Mouse (Mus musculus) lung, postnatal 10 days (tissue): ENCODE data around the gene Sh2b2.
"Not testable (repeated sequence)": the region's sequence is repeated elsewhere in the genome, so short reads cannot be mapped to it uniquely, and the experiment has no call there.

Source experiments
- DNase-seq: peaks from one replicate; pipeline ENCODE4 v3.0.0; 2021

Sh2b2 gene

GRCm38 (mm10) chr5:136237607-136238006 is 8.7 kb downstream of the Sh2b2 start:
- DNase-seq: no peak

GRCm38 (mm10) chr5:136236611-136237010 is 9.7 kb downstream of the Sh2b2 start:
- no peak for DNase-seq

- DNase-seq: no peak
Measured at GRCm38 (mm10) chr5:136230348-136231035, 15.9 kb downstream of the Sh2b2 start.

DNA sequence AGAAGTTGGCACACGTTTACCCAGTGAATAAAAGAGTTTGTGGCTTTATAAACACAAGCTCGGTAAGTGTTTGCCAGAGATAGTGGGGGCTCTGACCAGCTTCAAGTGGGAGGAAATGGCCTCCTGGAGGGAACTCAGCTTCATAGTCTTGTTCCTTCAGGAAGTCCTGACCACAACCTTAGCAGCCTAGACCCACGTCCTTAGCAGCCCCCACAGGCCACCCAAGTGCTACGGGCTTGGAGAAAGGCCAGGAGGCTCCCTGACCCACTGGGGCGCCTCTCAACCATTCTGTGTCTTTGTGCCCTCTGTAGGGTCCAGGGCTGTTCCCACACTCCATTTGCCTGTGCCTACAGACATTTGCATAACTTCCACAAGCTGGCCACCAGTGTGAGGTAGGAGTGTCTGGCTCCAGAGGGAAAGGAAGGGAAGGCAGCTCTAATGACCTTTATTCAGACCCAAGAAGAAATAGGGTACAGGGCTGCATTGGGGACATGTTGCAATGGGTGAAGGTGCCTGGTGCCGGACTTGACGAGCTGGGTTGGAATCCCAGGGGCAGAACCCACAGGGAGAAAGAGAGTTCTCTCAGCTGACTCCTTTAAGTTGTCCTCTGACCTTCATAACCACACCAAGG is 20.0 kb downstream of the Sh2b2 start:
- DNase-seq: no peak

GRCm38 (mm10) chr5:136218585-136218984 is 27.8 kb downstream of the Sh2b2 start:
- no peak for DNase-seq

DNA sequence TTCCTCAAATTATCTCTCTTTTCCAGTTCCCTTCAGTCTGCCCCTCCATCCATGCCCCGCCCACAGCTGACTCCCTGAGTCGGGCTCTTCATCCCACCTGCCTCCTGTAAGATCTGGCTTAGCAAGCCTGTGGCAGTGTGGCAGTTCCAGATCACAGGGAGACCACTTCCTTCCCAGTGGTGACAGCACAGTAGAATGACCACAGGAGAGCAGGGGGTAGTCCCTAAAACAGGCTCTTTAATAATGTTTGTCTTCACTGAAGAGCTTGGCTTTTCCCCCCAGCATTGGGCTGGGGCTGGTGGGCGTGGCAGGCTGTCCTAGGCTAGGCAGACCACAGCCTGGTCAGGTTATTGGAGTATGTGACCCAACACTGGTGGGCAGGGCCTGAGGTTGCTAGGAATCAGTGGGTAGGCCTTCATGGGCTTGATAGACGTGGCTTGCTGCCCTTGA is 28.4 kb downstream of the Sh2b2 start:
- no peak for DNase-seq

- DNase-seq: no peak
Measured at GRCm38 (mm10) chr5:136217004-136217665, 29.2 kb downstream of the Sh2b2 start.

GRCm38 (mm10) chr5:136215958-136216357 is 30.4 kb downstream of the Sh2b2 start:
- DNase-seq: peak; percentile 36

DNA sequence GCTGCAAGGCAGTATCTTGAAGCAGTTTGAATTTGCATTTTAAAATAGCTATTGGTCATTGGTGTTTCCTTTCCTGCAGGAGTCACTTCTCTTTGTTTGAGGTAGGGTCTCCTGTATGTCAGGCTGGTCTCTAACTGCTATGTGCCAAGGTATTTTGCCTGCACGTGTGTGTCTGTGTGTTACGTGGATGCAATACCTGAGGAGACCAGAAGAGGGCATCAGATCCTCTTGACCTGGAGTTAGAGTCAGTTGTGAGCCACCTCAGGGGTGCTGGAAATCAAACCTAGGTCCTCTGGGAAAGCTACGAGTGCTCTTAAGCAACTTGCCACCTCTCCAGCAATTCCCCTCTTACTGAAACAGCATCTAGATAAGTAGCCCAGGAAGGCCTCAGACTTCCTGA is 31.1 kb downstream of the Sh2b2 start:
- DNase-seq: no peak

DNA sequence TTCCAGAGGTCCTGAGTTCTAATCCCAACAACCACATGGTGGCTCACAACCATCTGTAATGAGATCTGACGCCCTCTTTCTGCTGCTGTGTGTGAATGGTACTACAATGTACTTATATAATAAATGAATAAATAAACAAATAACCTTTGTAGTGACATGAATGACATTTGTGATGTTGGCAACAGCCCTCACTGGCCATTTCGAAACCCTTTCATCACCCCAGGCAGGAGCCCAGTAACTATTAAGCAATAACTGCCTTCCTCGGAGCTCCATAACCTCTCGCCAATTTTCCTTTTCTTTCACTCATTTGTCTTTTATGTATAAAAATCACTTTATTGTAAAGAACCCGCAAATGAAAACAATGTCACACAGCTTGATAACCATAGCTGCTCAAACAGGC is 32.6 kb downstream of the Sh2b2 start:
- DNase-seq: no peak

GRCm38 (mm10) chr5:136212716-136213115 is 33.6 kb downstream of the Sh2b2 start:
- no peak for DNase-seq

GRCm38 (mm10) chr5:136211341-136212102 is 34.8 kb downstream of the Sh2b2 start:
- DNase-seq: not testable (repeated sequence)

- no peak for DNase-seq
Measured at GRCm38 (mm10) chr5:136210549-136210948, 35.8 kb downstream of the Sh2b2 start.

GRCm38 (mm10) chr5:136201832-136202231 is 44.5 kb downstream of the Sh2b2 start:
- DNase-seq: peak; percentile 82

- no peak for DNase-seq
Measured at GRCm38 (mm10) chr5:136199526-136199925, 46.8 kb downstream of the Sh2b2 start.

DNA sequence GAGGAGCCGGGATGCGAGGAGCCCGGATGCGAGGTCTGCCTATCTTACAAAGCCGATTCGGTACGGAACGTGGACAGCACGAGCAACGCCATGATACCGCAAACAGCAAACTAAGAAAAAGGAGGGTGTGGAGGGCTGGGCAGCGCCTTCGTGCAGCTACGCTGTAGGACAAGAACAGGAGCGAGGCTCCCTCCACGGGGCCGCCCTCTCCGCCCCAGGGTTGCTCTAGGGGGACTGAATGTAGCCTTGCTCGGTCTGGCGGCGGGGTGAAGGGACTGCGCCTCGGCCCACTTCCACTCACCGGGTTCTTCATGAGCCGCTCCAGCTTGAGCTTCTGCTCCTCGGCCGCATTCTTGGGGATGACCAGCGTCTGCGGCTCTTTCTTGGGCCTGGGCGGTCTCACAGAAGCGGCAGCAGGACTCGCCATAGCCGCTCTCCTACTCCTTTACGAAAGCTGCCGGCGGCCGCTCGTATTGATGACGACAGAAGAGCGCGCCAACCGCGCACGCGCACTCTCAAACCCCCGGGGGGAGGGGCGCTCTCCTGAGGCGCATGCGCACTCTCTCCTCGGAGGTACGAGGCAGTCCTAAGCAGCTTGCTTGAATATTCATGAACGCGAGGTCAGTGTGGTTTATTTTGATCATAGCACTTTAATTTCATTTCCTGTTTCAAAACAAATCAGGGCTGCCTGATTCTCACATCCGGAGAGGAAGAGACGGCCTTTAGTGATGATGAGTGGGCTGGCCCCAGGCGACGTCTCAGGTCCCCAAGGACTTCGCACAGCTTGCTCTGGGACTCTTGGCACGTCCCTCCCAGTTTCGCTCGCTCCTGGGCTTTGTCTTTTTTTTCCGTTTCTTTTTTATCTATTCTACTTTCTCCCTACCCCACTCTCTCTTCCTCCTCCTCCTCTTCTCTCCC is 47.6 kb downstream of the Sh2b2 start, which contains the start of gene Prkrip1:
Gene Prkrip1, minus strand, starts transcription at position 490 of the 918 bp plus-strand sequence.
- peak; percentile 94 for DNase-seq

DNA sequence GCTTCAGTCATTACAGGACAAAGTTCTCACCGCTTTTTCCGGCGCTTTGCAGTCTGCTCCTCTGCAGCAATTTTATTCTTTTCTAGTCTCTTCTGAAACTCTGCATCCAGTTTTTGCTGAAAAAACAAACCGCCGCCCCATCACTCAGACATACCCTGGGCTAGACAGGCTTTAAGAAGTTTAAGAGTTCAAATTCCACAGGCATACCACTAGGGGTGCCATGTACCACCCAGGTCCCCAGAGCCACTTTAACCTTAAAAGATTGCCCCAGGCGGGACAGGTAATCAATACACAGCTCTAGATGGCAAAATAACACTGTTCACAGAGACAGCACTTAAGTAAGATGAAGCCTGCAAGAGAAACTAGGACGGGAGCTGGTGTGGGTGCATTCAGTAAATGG is 54.5 kb downstream of the Sh2b2 start:
- no peak for DNase-seq

GRCm38 (mm10) chr5:136186723-136187122 is 59.6 kb downstream of the Sh2b2 start:
- DNase-seq: peak; percentile 74

- no peak for DNase-seq
Measured at GRCm38 (mm10) chr5:136183766-136184165, 62.6 kb downstream of the Sh2b2 start.

- no peak for DNase-seq
Measured at GRCm38 (mm10) chr5:136182830-136183229, 63.5 kb downstream of the Sh2b2 start.

DNA sequence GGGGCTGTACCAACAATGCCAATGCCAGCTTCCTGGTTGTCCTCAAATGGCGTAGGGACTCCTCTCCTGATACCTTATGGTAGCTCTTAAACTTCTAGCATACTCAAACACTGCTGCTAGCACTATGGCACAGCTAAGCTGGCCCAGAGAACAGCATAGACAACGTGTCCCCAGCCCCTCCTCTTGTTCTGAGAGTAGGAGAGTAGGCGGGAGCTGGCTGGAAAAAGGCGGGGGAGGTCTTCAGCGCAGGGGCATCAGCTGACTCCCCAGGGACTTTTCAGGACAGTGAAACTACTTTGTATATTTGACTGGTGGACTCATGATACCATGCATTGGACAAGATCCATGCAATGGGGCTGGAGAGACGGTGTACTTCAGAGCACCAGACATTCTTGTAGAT is 64.3 kb downstream of the Sh2b2 start:
- no peak for DNase-seq

DNA sequence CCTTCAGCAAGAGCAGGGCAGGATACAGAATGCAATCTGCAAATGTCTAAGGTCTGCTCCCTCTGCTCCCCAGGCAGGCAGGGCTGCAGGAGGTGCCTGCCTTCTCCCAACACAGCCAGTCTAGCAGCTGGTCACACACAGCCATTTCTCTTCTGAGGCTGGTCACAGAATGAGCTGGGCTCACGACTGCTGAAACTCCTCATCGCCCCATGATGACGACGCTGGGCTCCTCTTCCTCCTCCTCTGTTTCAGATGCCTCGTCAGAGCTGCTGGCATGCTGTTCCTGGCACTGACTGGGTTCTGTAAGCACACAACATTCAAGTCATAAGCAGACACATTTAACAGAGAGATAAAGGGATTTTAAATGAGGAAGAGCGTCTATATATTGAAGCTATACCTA is 65.2 kb downstream of the Sh2b2 start:
- DNase-seq: no peak
